Mouse (Mus musculus) MEL (cell line): ENCODE results near the gene Clec1a. TPM values are rescaled to one million over a fixed set of nuclear protein-coding genes. Genes with fewer than 3 reads are reported as not detected.

Experiments
- DNase-seq: peaks from one replicate; pipeline ENCODE4 v3.0.0; 2011; ENCODE audit warnings: low read depth, low spot score
- H3K27ac ChIP-seq: 2 replicates; pipeline ENCODE4 v1.5.1; 2012; ENCODE audit warnings: low read depth, mild to moderate bottlenecking, control low read depth, low read length, moderate library complexity; ENCODE audit not compliant: control insufficient read depth
- H3K27me3 ChIP-seq, 2 experiments: fragments of 150-350 bp in 1 of 2; sonication (generic) in 1 of 2; 2 replicates each; pipeline ENCODE4 v1.6.1; 2012; ENCODE audit warnings: low read length in 2 of 2, mild to moderate bottlenecking in 2 of 2, improper control_type of control experiment in 1 of 2, moderate library complexity in 1 of 2; ENCODE audit not compliant: insufficient read depth in 2 of 2, control insufficient read depth in 1 of 2
- H3K36me3 ChIP-seq, 2 experiments: 2 replicates each; pipeline ENCODE4 v1.6.1; 2012 to 2014; ENCODE audit warnings: low read length in 2 of 2, improper control_type of control experiment in 1 of 2, inconsistent platforms in 1 of 2, mild to moderate bottlenecking in 1 of 2; ENCODE audit not compliant: insufficient read depth in 2 of 2, control insufficient read depth in 1 of 2
- H3K4me1 ChIP-seq, 2 experiments: fragments of 150-350 bp in 1 of 2; sonication (generic) in 1 of 2; 2 replicates each; pipeline ENCODE4 v1.6.1; 2012; ENCODE audit warnings: low read length in 2 of 2, improper control_type of control experiment in 1 of 2, mild to moderate bottlenecking in 1 of 2; ENCODE audit not compliant: insufficient read depth in 2 of 2, control insufficient read depth in 1 of 2
- H3K4me3 ChIP-seq, 2 experiments: fragments of 150-350 bp in 1 of 2; sonication (generic) in 1 of 2; 2 replicates each; pipeline ENCODE4 v1.5.1; 2012; ENCODE audit warnings: low read depth in 2 of 2, low read length in 2 of 2, mild to moderate bottlenecking in 2 of 2, moderate library complexity in 2 of 2, control low read depth in 1 of 2, improper control_type of control experiment in 1 of 2; ENCODE audit not compliant: control insufficient read depth in 1 of 2, insufficient read depth in 1 of 2
- H3K79me2 ChIP-seq: 2 replicates; pipeline ENCODE4 v1.6.1; 2012; ENCODE audit warnings: mild to moderate bottlenecking, low read length, moderate library complexity; ENCODE audit not compliant: control insufficient read depth, poor library complexity, insufficient read depth
- H3K9ac ChIP-seq: 2 replicates; pipeline ENCODE4 v1.6.1; 2012; ENCODE audit warnings: low read depth, mild to moderate bottlenecking, control low read depth, low read length, moderate library complexity; ENCODE audit not compliant: control insufficient read depth, poor library complexity, severe bottlenecking
- H3K9me3 ChIP-seq: fragments of 150-350 bp; sonication (generic); replicated peaks from 2 replicates; pipeline ENCODE4 v1.6.1; 2012; ENCODE audit warnings: mild to moderate bottlenecking, low read length, improper control_type of control experiment, moderate library complexity; ENCODE audit not compliant: insufficient read depth
- CTCF ChIP-seq, 3 experiments: IDR thresholded peaks in 2 of 3; conservative IDR thresholded peaks in 1 of 3; 2 replicates each; pipeline ENCODE4 v1.5.1; 2011 to 2012; ENCODE audit warnings: low read length in 3 of 3, low read depth in 2 of 3, mild to moderate bottlenecking in 2 of 3, improper control_type of control experiment in 1 of 3, inconsistent platforms in 1 of 3, mixed read lengths in 1 of 3, moderate library complexity in 1 of 3; ENCODE audit not compliant: control insufficient read depth in 1 of 3, insufficient read depth in 1 of 3, poor library complexity in 1 of 3, severe bottlenecking in 1 of 3
- E2F4 ChIP-seq: IDR thresholded peaks from 2 replicates; pipeline ENCODE4 v1.6.1; 2011; ENCODE audit warnings: low read depth, low read length, improper control_type of control experiment, borderline replicate concordance
- EP300 ChIP-seq, 2 experiments: IDR thresholded peaks; 2 replicates each; pipeline ENCODE4 v1.6.1; 2011; ENCODE audit warnings: improper control_type of control experiment in 2 of 2, low read length in 2 of 2, low read depth in 1 of 2, mild to moderate bottlenecking in 1 of 2
- MAX ChIP-seq: IDR thresholded peaks from 2 replicates; pipeline ENCODE4 v1.6.1; 2011; ENCODE audit warnings: low read length, improper control_type of control experiment
- MAZ ChIP-seq: IDR thresholded peaks from 2 replicates; pipeline ENCODE4 v1.6.1; 2012; ENCODE audit warnings: low read depth, mild to moderate bottlenecking, inconsistent platforms, low read length, improper control_type of control experiment
- MEF2A ChIP-seq: IDR thresholded peaks from 2 replicates; pipeline ENCODE4 v1.6.1; 2014; ENCODE audit warnings: low read depth, mild to moderate bottlenecking, inconsistent platforms, low read length, improper control_type of control experiment; ENCODE audit not compliant: poor library complexity, insufficient replicate concordance, severe bottlenecking; ENCODE audit errors: extremely low read depth
- MYB ChIP-seq: IDR thresholded peaks from 2 replicates; pipeline ENCODE4 v1.6.1; 2011; ENCODE audit warnings: mild to moderate bottlenecking, low read depth, low read length, improper control_type of control experiment
- MYC ChIP-seq: IDR thresholded peaks from 2 replicates; pipeline ENCODE4 v1.6.1; 2011; ENCODE audit warnings: low read depth, mild to moderate bottlenecking, low read length, improper control_type of control experiment, moderate library complexity
- POLR2A ChIP-seq, 2 experiments: IDR thresholded peaks; 2 replicates each; pipeline ENCODE4 v1.6.1; 2011 to 2012; ENCODE audit warnings: low read length in 2 of 2, mild to moderate bottlenecking in 2 of 2, control low read depth in 1 of 2, improper control_type of control experiment in 1 of 2, low read depth in 1 of 2, moderate library complexity in 1 of 2; ENCODE audit not compliant: control insufficient read depth in 1 of 2, insufficient read depth in 1 of 2, poor library complexity in 1 of 2
- RAD21 ChIP-seq: IDR thresholded peaks from 2 replicates; pipeline ENCODE4 v1.6.1; 2011; ENCODE audit warnings: mild to moderate bottlenecking, low read depth, low read length, improper control_type of control experiment
- RCOR1 ChIP-seq: IDR thresholded peaks from 2 replicates; pipeline ENCODE4 v1.6.1; 2012; ENCODE audit warnings: low read depth, mild to moderate bottlenecking, inconsistent platforms, low read length, improper control_type of control experiment
- SMC3 ChIP-seq: IDR thresholded peaks from 2 replicates; pipeline ENCODE4 v1.6.1; 2011; ENCODE audit warnings: low read depth, low read length, improper control_type of control experiment
- UBTF ChIP-seq: IDR thresholded peaks from 2 replicates; pipeline ENCODE4 v1.6.1; 2012; ENCODE audit warnings: low read depth, mild to moderate bottlenecking, inconsistent platforms, low read length, improper control_type of control experiment, moderate library complexity, borderline replicate concordance; ENCODE audit not compliant: insufficient read depth
- USF2 ChIP-seq, 2 experiments: IDR thresholded peaks; 2 replicates each; pipeline ENCODE4 v1.6.1; 2011 to 2012; ENCODE audit warnings: improper control_type of control experiment in 2 of 2, low read length in 2 of 2, borderline replicate concordance in 1 of 2, inconsistent platforms in 1 of 2, low read depth in 1 of 2, mild to moderate bottlenecking in 1 of 2; ENCODE audit not compliant: insufficient read depth in 1 of 2
- ZC3H11A ChIP-seq: IDR thresholded peaks from 2 replicates; pipeline ENCODE4 v1.6.1; 2012; ENCODE audit warnings: low read depth, mild to moderate bottlenecking, inconsistent platforms, low read length, improper control_type of control experiment
- ZMIZ1 ChIP-seq: IDR thresholded peaks from 2 replicates; pipeline ENCODE4 v1.6.1; 2012; ENCODE audit warnings: low read depth, mild to moderate bottlenecking, inconsistent platforms, low read length, improper control_type of control experiment, moderate library complexity
- ZNF384 ChIP-seq: IDR thresholded peaks from 2 replicates; pipeline ENCODE4 v1.6.1; 2012; ENCODE audit warnings: low read depth, mild to moderate bottlenecking, inconsistent platforms, low read length, improper control_type of control experiment
- polyA plus RNA-seq, 2 experiments: library from polyadenylated mRNA; stranded (reverse) in 1 of 2; unstranded in 1 of 2; fragments of >175 nt in 1 of 2; fragments of >200 nt in 1 of 2; gene quantifications; 2 replicates each; pipeline versions ENCODE4 v1.2.1 to v1.2.4; 2012; ENCODE audit warnings: low replicate concordance in 2 of 2, low read depth in 1 of 2; ENCODE audit not compliant: insufficient read length in 2 of 2, insufficient read depth in 1 of 2, missing spikeins in 1 of 2
- total RNA-seq: library from RNA; depleted of rRNA; stranded (reverse); fragments of 300-350 nt; gene quantifications from 2 replicates; pipeline ENCODE4 v1.2.3, GENCODE M21; 2012

Clec1a gene
- total and polyA plus RNA-seq, 3 experiments: not detected

DNA sequence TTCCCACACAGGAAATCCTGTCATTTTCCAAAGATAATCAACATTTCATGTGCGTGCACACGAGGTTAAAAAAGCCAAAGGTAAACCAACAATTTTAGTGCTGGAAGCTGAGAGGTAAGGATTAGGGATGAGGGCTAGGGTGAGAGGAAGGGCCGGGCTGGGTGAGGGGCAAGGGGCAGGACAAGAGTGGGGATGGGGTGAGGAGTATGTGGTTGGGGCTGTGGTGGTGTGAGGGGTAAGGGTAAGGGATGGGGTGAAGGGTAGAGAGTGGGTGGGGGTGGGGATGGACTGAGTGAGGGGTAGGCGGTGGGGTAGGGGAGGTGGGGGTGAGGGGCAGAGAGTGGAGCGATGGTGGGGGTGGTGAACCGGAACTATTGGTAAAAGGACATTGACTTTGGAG, 58.1 kb downstream of the Clec1a start:
- H3K4me1 ChIP-seq: no peaks in the 10 kb centered on the region
- no peak overlapping the region for H3K27ac ChIP-seq
- no peaks in the 10 kb centered on the region for H3K79me2 ChIP-seq
- no peak overlapping the region for H3K9ac ChIP-seq
- no peak for DNase-seq
- no peak overlapping the region for H3K4me3 ChIP-seq
- TF ChIP-seq SMC3: no peak
- no peak for TF ChIP-seq MYC
- TF ChIP-seq EP300 (IDR thresholded peaks at IDR 0.05; ENCODE audit: low read depth in 1 of 2, low read length in 2 of 2): no peak
- no peak for TF ChIP-seq USF2 (IDR thresholded peaks at IDR 0.05; ENCODE audit: borderline replicate concordance in 1 of 2, insufficient read depth in 1 of 2, low read depth in 1 of 2, low read length in 2 of 2)
- TF ChIP-seq, all 39 proteins: peak for 0
- Histone ChIP-seq H3K9me3 (no peaks in the 10 kb centered on the region), H3K36me3 (no peaks in the 10 kb centered on the region), H3K27me3 (peaks cover 0 to 3% of the 10 kb centered on the region in 2 experiments; a peak in 1 of 4 replicates)

DNA sequence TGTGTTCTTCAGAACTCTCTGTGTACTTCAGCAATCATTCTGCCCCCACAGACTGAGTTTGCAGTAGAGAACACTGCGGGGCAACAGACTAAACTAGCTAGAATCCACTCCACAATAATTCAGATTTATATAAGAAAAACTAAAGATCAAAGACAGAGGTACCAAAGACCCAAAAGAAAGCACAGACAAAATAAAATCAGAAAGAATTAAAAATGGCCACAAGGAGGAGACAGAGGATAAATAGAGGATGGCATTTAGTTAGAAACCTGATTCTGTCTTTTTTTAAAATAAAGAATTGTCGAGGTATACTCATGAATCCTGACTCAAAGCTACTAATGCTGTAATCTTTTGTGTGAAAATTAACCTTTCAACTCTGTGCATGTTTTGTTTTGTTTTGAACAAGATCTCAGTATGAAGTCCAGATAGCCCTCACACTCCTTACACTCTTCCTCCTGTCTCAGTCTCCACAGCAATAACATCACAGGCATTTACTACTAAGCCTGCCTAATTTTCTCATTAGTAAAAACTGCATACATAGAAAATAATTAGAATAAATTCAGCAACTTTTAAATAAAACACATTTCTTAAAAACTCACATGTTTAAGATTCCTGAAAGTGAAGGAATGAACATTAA, 58.6 kb downstream of the Clec1a start:
- no peaks in the 10 kb centered on the region for H3K9me3 ChIP-seq
- no peaks in the 10 kb centered on the region for H3K79me2 ChIP-seq
- no peak overlapping the region for H3K27ac ChIP-seq
- H3K36me3 ChIP-seq: no peaks in the 10 kb centered on the region
- TF ChIP-seq ZC3H11A: peak; percentile 55
- peak in 2 of 3 experiments; percentile 25 to 73; a peak in 4 of 6 replicates for TF ChIP-seq CTCF (IDR thresholded peaks at IDR 0.05 in 2 of 3, conservative IDR thresholded peaks at IDR 0.05 in 1 of 3; ENCODE audit: control insufficient read depth in 1 of 3, insufficient read depth in 1 of 3, low read depth in 2 of 3, low read length in 3 of 3, poor library complexity in 1 of 3, severe bottlenecking in 1 of 3)
- TF ChIP-seq MEF2A: no peak
- TF ChIP-seq SMC3: peak; percentile 81
- no peak for TF ChIP-seq UBTF
- TF ChIP-seq RAD21: peak; percentile 88
- TF ChIP-seq ZNF384: no peak
- TF ChIP-seq, all 39 proteins: peak for 4
- H3K9ac ChIP-seq: no peak overlapping the region
- H3K4me3 ChIP-seq: no peak overlapping the region
- peaks cover 0 to 3% of the 10 kb centered on the region in 2 experiments; a peak in 1 of 4 replicates for H3K27me3 ChIP-seq
- no peaks in the 10 kb centered on the region for H3K4me1 ChIP-seq
- DNase-seq: peak; percentile 32

- H3K27me3 ChIP-seq: no peaks in the 10 kb centered on the region; a peak in 1 of 4 replicates
- TF ChIP-seq MAX (no peak), MAZ (no peak), POLR2A (IDR thresholded peaks at IDR 0.05; ENCODE audit: control insufficient read depth in 1 of 2, insufficient read depth in 1 of 2, low read depth in 1 of 2, low read length in 2 of 2, poor library complexity in 1 of 2) (no peak), SMC3 (no peak), MYB (no peak), E2F4 (no peak), MEF2A (no peak), EP300 (IDR thresholded peaks at IDR 0.05; ENCODE audit: low read depth in 1 of 2, low read length in 2 of 2) (no peak), ZMIZ1 (no peak), ZNF384 (no peak), ZC3H11A (no peak), RCOR1 (no peak)
- no peak for DNase-seq
Observed at GRCm38 (mm10) chr6:129385774-129386173, 66.0 kb downstream of the Clec1a start, which contains the start of gene Clec12b. Gene Clec12b (minus strand): TSS chr6:129385874.

More at GRCm38 (mm10) chr6:129385774-129386173, 66.0 kb downstream of the Clec1a start, which contains the start of gene Clec12b:
- no peak within 1 kb of the TSS for H3K27ac ChIP-seq
- H3K79me2 ChIP-seq: no peaks in the 10 kb centered on the region
- H3K36me3 ChIP-seq: no peaks in the 10 kb centered on the region
- no peak within 1 kb of the TSS for H3K9ac ChIP-seq
- H3K4me3 ChIP-seq: no peak within 1 kb of the TSS
- no peaks in the 10 kb centered on the region for H3K9me3 ChIP-seq
- no peaks in the 10 kb centered on the region for H3K4me1 ChIP-seq
